Mouse (Mus musculus) E14TG2a.4 (cell line): ENCODE data around the gene Nppb.

ENCODE experiments used
- H3K27me3 ChIP-seq: 2 replicates; pipeline ENCODE4 v1.6.1; 2014; ENCODE audit warnings: low read length, control low read depth; ENCODE audit not compliant: insufficient read depth
- H3K36me3 ChIP-seq: 2 replicates; pipeline ENCODE4 v1.6.1; 2014; ENCODE audit warnings: low read length, control low read depth; ENCODE audit not compliant: insufficient read depth
- H3K4me1 ChIP-seq: replicated peaks from 2 replicates; pipeline ENCODE4 v1.6.1; 2014; ENCODE audit warnings: low read depth, low read length, control low read depth
- H3K4me3 ChIP-seq: replicated peaks from 2 replicates; pipeline ENCODE4 v1.5.1; 2014; ENCODE audit warnings: mild to moderate bottlenecking, low read length
- H3K9me3 ChIP-seq: 2 replicates; pipeline ENCODE4 v1.6.1; 2014; ENCODE audit warnings: low read length, control low read depth
- CTCF ChIP-seq: conservative IDR thresholded peaks from 2 replicates; pipeline ENCODE4 v1.5.1; 2014; ENCODE audit warnings: low read length
- NANOG ChIP-seq: IDR thresholded peaks from 2 replicates; pipeline ENCODE4 v1.6.1; 2014; ENCODE audit warnings: borderline replicate concordance, low read length, mixed read lengths
- POU5F1 ChIP-seq: IDR thresholded peaks from 2 replicates; pipeline ENCODE4 v1.6.1; 2014; ENCODE audit warnings: low read length, borderline replicate concordance

Gene Nppb

GRCm38 (mm10) chr4:147985205-147986132, at the start of gene Nppb:
Gene Nppb, plus strand, starts transcription at chr4:147985788.
- H3K4me3 ChIP-seq = peak within 1 kb of the TSS; percentile 50
- TF ChIP-seq POU5F1 (no peak), CTCF (no peak), NANOG (no peak)
- no peaks in the 10 kb centered on the region for H3K36me3 ChIP-seq
- peaks cover 27% of the 10 kb centered on the region for H3K4me1 ChIP-seq
- no peaks in the 10 kb centered on the region for H3K27me3 ChIP-seq
- H3K9me3 ChIP-seq = no peaks in the 10 kb centered on the region

DNA sequence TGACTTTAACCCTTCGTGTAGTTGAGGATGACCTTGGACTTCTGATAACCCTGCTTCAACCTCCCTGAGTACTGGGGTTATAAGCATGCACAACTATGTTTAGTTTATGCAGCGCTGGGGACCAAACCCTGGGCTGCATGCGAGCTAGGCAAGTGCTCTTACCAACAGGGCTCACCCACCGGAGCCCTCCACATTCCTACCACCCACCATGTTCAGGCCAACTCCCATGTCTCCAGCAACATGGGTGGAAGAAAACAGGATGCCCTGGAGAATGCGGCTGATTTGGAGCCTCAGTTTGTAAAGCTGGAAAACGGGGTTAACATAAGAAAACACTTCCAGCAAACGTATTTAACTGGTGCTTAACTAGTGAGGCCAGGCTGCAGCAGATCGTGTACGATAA, 49.7 kb upstream of the Nppb start:
- TF ChIP-seq POU5F1 (no peak), CTCF (no peak), NANOG (no peak)
- Histone ChIP-seq H3K4me3 (peak overlapping the region; percentile 87), H3K9me3 (no peaks in the 10 kb centered on the region), H3K27me3 (peaks cover 8% of the 10 kb centered on the region; the same call in 1 of the 2 replicates), H3K36me3 (peaks cover 22% of the 10 kb centered on the region), H3K4me1 (peaks cover 69% of the 10 kb centered on the region)

GRCm38 (mm10) chr4:147936331-147936954, 49.1 kb upstream of the Nppb start, which contains the start of gene Plod1:
Gene Plod1, minus strand, starts transcription at chr4:147936767.
- TF ChIP-seq POU5F1 (no peak), CTCF (no peak), NANOG (no peak)
- Histone ChIP-seq H3K9me3 (no peaks in the 10 kb centered on the region), H3K27me3 (peaks cover 8% of the 10 kb centered on the region; the same call in 1 of the 2 replicates), H3K4me3 (peak within 1 kb of the TSS; percentile 87), H3K4me1 (peaks cover 69% of the 10 kb centered on the region), H3K36me3 (peaks cover 16% of the 10 kb centered on the region)

DNA sequence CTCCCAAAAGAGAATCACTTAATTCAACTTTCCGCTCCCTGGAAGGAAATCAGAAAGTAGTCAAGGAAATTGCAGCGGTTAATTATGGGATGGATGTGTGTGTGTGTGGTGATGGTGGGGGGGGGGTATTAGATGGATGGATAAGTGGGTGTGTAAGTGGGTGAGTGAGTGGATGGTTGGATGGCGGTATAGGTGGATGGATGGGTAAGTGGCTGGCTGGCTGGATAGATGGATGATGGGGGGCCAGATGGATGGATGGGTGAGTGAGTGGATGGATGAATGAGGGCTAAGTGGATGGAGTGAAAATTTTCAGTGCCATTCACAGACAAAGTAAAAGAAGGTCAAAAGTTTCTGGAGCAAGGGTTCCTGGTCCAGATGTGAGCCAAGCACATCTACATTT, 48.6 kb upstream of the Nppb start:
- Histone ChIP-seq H3K4me3 (peak overlapping the region; percentile 87), H3K27me3 (peaks cover 8% of the 10 kb centered on the region; the same call in 1 of the 2 replicates), H3K36me3 (peaks cover 15% of the 10 kb centered on the region), H3K4me1 (peaks cover 74% of the 10 kb centered on the region), H3K9me3 (no peaks in the 10 kb centered on the region)
- no peak for TF ChIP-seq POU5F1
- TF ChIP-seq CTCF = no peak
- no peak for TF ChIP-seq NANOG

- Histone ChIP-seq H3K4me1 (peaks cover 79% of the 10 kb centered on the region), H3K27me3 (peaks cover 8% of the 10 kb centered on the region; the same call in 1 of the 2 replicates), H3K9me3 (no peaks in the 10 kb centered on the region), H3K4me3 (peak overlapping the region; percentile 87), H3K36me3 (peaks cover 13% of the 10 kb centered on the region)
- no peak for TF ChIP-seq CTCF
- no peak for TF ChIP-seq NANOG
- no peak for TF ChIP-seq POU5F1
These were observed 48.1 kb upstream of the Nppb start for GRCm38 (mm10) chr4:147937486-147937885.

- Histone ChIP-seq H3K9me3 (no peaks in the 10 kb centered on the region), H3K4me1 (peaks cover 79% of the 10 kb centered on the region), H3K27me3 (peaks cover 8% of the 10 kb centered on the region; the same call in 1 of the 2 replicates), H3K4me3 (peak overlapping the region; percentile 33; the same call in 1 of the 2 replicates), H3K36me3 (peaks cover 13% of the 10 kb centered on the region)
- TF ChIP-seq NANOG = no peak
- TF ChIP-seq CTCF = no peak
- no peak for TF ChIP-seq POU5F1
These were observed 47.2 kb upstream of the Nppb start for GRCm38 (mm10) chr4:147938148-147939096.

- H3K4me3 ChIP-seq = peak overlapping the region; percentile 23; the same call in 1 of the 2 replicates
- peaks cover 74% of the 10 kb centered on the region for H3K4me1 ChIP-seq
- TF ChIP-seq NANOG (no peak), CTCF (no peak), POU5F1 (no peak)
- no peaks in the 10 kb centered on the region for H3K9me3 ChIP-seq
- H3K36me3 ChIP-seq = peaks cover 30% of the 10 kb centered on the region
- peaks cover 8% of the 10 kb centered on the region; the same call in 1 of the 2 replicates for H3K27me3 ChIP-seq
These were observed 45.5 kb upstream of the Nppb start for GRCm38 (mm10) chr4:147940111-147940510.
